ENCODE assay signal across 9 mouse cellular contexts in the genomic region with DNA sequence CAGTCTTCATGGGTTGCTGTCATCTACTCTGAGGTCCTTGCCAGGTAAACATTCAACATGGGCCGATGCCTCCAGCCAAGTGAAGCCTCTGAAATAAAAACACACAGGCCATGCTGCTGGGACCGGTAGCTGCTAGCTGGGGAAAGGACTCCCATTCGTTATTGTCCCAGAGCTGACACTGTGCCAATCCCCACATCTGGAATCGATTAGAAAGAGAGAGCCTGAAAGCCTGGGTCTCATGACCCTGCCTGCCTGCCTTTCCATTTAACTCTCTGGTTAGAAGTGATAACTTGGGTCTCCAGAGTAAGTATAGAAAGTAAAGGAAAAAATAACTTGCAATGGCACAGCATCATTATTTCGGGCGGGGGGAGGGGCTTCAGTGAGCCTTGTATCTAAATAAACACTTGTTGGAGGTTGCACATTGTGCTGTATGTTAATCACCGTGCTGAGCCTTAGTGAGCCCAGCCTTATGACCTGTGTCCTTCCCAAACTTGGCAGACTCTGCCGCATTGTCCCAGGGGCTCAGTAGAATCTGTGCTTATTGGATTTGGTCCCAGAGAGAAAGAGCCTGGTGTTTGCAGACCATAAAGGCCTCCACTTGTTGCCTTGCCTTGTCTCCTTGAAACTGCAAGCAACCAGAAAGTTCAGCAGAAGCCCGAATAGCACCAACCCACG. TPM values are rescaled to one million over a fixed set of nuclear protein-coding genes. Genes with fewer than 3 reads are reported as not detected.
DNase-seq lines count a peak whose midpoint lies in the region; ATAC-seq and TF ChIP-seq lines count a peak whose summit lies in the region.
"Had no signal": no experiment of that assay in that cellular context is flagged by ENCODE, and none has a peak within 500 bp of the region (broad histone marks: within the 10 kb centered on the region; RNA-seq: fewer than 3 reads in every experiment).

No protein-coding gene starts in this region.

- H3K27me3 ChIP-seq in midbrain, postnatal 0 days (ENCODE audit: insufficient read depth, low read length): no peaks in the 10 kb centered on the region
- H3K27me3 ChIP-seq in midbrain, embryonic 15.5 days (replicated peaks): no peaks in the 10 kb centered on the region

- intact Hi-C loops in heart, postnatal 36 days (cut with DNase I): no loop called here

- H3K27ac ChIP-seq in midbrain, postnatal 0 days (ENCODE audit: low read depth, low read length): no peak overlapping the region
- H3K27ac ChIP-seq in midbrain, embryonic 15.5 days: no peak overlapping the region
- peak overlapping the region; percentile 94 for H3K27ac ChIP-seq in embryonic fibroblast, embryonic 13.5 days (ENCODE audit: insufficient read depth, low read length)
- H3K27ac ChIP-seq: liver, embryonic 14.5 days had no signal

- no peaks in the 10 kb centered on the region for H3K36me3 ChIP-seq in midbrain, postnatal 0 days (ENCODE audit: insufficient read depth, low read length)
- H3K36me3 ChIP-seq in midbrain, embryonic 15.5 days (replicated peaks): no peaks in the 10 kb centered on the region

- no peak for ATAC-seq in midbrain, postnatal 0 days (ENCODE audit: low FRiP score)
- ATAC-seq in midbrain, embryonic 15.5 days (replicated peaks): no peak

- H3K9me3 ChIP-seq in midbrain, postnatal 0 days (ENCODE audit: low read length): no peaks in the 10 kb centered on the region
- no peaks in the 10 kb centered on the region for H3K9me3 ChIP-seq in midbrain, embryonic 15.5 days

- TF ChIP-seq POLR2A in embryonic fibroblast, embryonic 13.5 days (IDR thresholded peaks at IDR 0.05; ENCODE audit: low read depth, low read length): no peak

- peak; percentile 48 for DNase-seq in midbrain, postnatal 0 days (ENCODE audit: low spot score)
- DNase-seq in heart, postnatal 36 days: peak; percentile 76 to 79
- DNase-seq in lung, postnatal 14 days: peak; percentile 39
- DNase-seq in right cerebral cortex, adult 18-20 months: no peak
- DNase-seq in left cerebral cortex, adult 9 months (ENCODE audit: low spot score in 2 of 2): no peak
- no peak for DNase-seq in frontal cortex, postnatal 10 days (ENCODE audit: low spot score in 2 of 2)

- 72% methylated on average over 10 of the region's 10 CpGs for WGBS in midbrain, postnatal 0 days
- WGBS in midbrain, embryonic 15.5 days: 75% methylated on average over 10 of the region's 10 CpGs

- H3K4me3 ChIP-seq in midbrain, postnatal 0 days (ENCODE audit: low read depth, low read length): no peak overlapping the region
- no peak overlapping the region for H3K4me3 ChIP-seq in midbrain, embryonic 15.5 days
- no peak overlapping the region for H3K4me3 ChIP-seq in embryonic fibroblast, embryonic 13.5 days (ENCODE audit: insufficient read depth, low read length)

- H3K4me1 ChIP-seq in midbrain, postnatal 0 days (ENCODE audit: insufficient read depth, low read length): no peaks in the 10 kb centered on the region
- H3K4me1 ChIP-seq in midbrain, embryonic 15.5 days: peaks cover 10% of the 10 kb centered on the region; the same call in 1 of the 2 replicates
- peaks cover 24% of the 10 kb centered on the region for H3K4me1 ChIP-seq in embryonic fibroblast, embryonic 13.5 days (ENCODE audit: control insufficient read depth, insufficient read depth, low read length)

- no peak for TF ChIP-seq CTCF in midbrain, postnatal 0 days (IDR thresholded peaks at IDR 0.05)
- TF ChIP-seq CTCF in embryonic fibroblast, embryonic 13.5 days (IDR thresholded peaks at IDR 0.05; ENCODE audit: borderline replicate concordance, insufficient read depth, low read length): no peak

- no peak overlapping the region for H3K9ac ChIP-seq in midbrain, postnatal 0 days (replicated peaks; ENCODE audit: low read length, poor library complexity, severe bottlenecking)
- no peak overlapping the region for H3K9ac ChIP-seq in midbrain, embryonic 15.5 days
- H3K9ac ChIP-seq: liver, embryonic 14.5 days had no signal

- H3K4me2 ChIP-seq in midbrain, postnatal 0 days (ENCODE audit: low read depth, low read length, poor library complexity, severe bottlenecking): no peak overlapping the region
- H3K4me2 ChIP-seq in midbrain, embryonic 15.5 days: no peak overlapping the region

RNA-seq across cellular contexts. Expression of a gene that starts 9.0 kb away (rescaled TPM):
- total RNA-seq in midbrain, postnatal 0 days (2014; rRNA removed): 6.3 and 7.5 TPM in 2 replicates
- 3.0 and 3.4 TPM in 2 replicates for polyA plus RNA-seq in midbrain, postnatal 0 days (2015; fragmentation: Nextera tagmentation; extraction: Ambion mirVana)
- 3.6 and 4.4 TPM in 2 replicates for polyA plus RNA-seq in midbrain, embryonic 15.5 days (2015; fragmentation: Nextera tagmentation; extraction: Ambion mirVana)
- 64.4 and 125 TPM in 2 replicates for polyA plus RNA-seq in embryonic fibroblast, embryonic 13.5 days (2011; ENCODE audit: insufficient read length, low read depth, missing spikeins)
- total RNA-seq in heart, postnatal 36 days (2021): 10 to 100 TPM; 21.1 to 25.9 TPM

RNA-seq across cellular contexts. Expression of a gene that starts 52.1 kb away (rescaled TPM):
- not detected in 2 replicates for total RNA-seq in midbrain, postnatal 0 days (2014; rRNA removed)
- not detected in 2 replicates for polyA plus RNA-seq in midbrain, postnatal 0 days (2015; fragmentation: Nextera tagmentation; extraction: Ambion mirVana)
- polyA plus RNA-seq in midbrain, embryonic 15.5 days (2015; fragmentation: Nextera tagmentation; extraction: Ambion mirVana): not detected in 2 replicates
- polyA plus RNA-seq in embryonic fibroblast, embryonic 13.5 days (2011; ENCODE audit: insufficient read length, low read depth, missing spikeins): not detected in 2 replicates
- total RNA-seq in heart, postnatal 36 days (2021): not detected

Comparison
In these comparisons a context has a peak if more than half of its experiments do, and no peak if none do; other contexts are left out.
1. DNase-seq: peak in midbrain, postnatal 0 days (single experiment), heart, postnatal 36 days (2 of 2) and lung, postnatal 14 days (single experiment); none in right cerebral cortex, adult 18-20 months (single experiment), left cerebral cortex, adult 9 months (0 of 2) and frontal cortex, postnatal 10 days (0 of 2).
2. RNA of a gene that starts 9.0 kb away (polyA plus RNA-seq): 64.4 to 125 TPM in embryonic fibroblast, embryonic 13.5 days; 3.6 to 4.4 TPM in midbrain, embryonic 15.5 days and 3.0 to 3.4 TPM in midbrain, postnatal 0 days; every median in the first group is over 10 times any median in the second.